Mouse (Mus musculus) lung, embryonic 16.5 days (tissue): ENCODE results near the gene Ttyh3. TPM values are rescaled to one million over a fixed set of nuclear protein-coding genes. Genes with fewer than 3 reads are reported as not detected.

Experiments used
- ATAC-seq: fragments of 200-750 bp; cut with Nextera tagmentation; 2 replicates; pipeline ENCODE4 v1.8.0; 2017; ENCODE audit warnings: low read depth, mild to moderate bottlenecking, moderate library complexity
- H3K27ac ChIP-seq: fragments of 300-500 bp; sonication (generic); 2 replicates; pipeline ENCODE4 v1.5.1; 2014; ENCODE audit warnings: mild to moderate bottlenecking, control low read depth, low read length
- H3K27me3 ChIP-seq: fragments of 300-500 bp; sonication (generic); 2 replicates; pipeline ENCODE4 v1.6.1; 2014; ENCODE audit warnings: low read depth, low read length, mixed read lengths; ENCODE audit not compliant: control insufficient read depth, insufficient read depth
- H3K36me3 ChIP-seq: fragments of 300-500 bp; sonication (generic); 2 replicates; pipeline ENCODE4 v1.6.1; 2014; ENCODE audit warnings: low read length; ENCODE audit not compliant: control insufficient read depth, insufficient read depth
- H3K4me1 ChIP-seq: fragments of 300-500 bp; sonication (generic); replicated peaks from 2 replicates; pipeline ENCODE4 v1.6.1; 2014; ENCODE audit warnings: low read length, mixed read lengths; ENCODE audit not compliant: control insufficient read depth, insufficient read depth
- H3K4me2 ChIP-seq: fragments of 300-500 bp; sonication (generic); 2 replicates; pipeline ENCODE4 v1.6.1; 2014; ENCODE audit warnings: low read depth, low read length, control low read depth
- H3K4me3 ChIP-seq: fragments of 300-500 bp; sonication (generic); 2 replicates; pipeline ENCODE4 v1.5.1; 2014; ENCODE audit warnings: mild to moderate bottlenecking, low read length, control low read depth
- H3K9ac ChIP-seq: fragments of 300-500 bp; sonication (generic); 2 replicates; pipeline ENCODE4 v1.6.1; 2014; ENCODE audit warnings: low read length, control low read depth
- H3K9me3 ChIP-seq: fragments of 300-500 bp; sonication (generic); 2 replicates; pipeline ENCODE4 v1.6.1; 2016; ENCODE audit warnings: low read length; ENCODE audit not compliant: control insufficient read depth
- WGBS: fragments of 180-500 bp; shearing (Covaris S2); extraction: QIAGEN DNeasy Blood & Tissue Kit; methylation state at CpG from one replicate; pipeline ENCODE4 v1.1.7; 2014; 5-methylcytosine and 5-hydroxymethylcytosine counted together
- polyA plus RNA-seq: library from polyadenylated mRNA; unstranded; fragments of >200 nt; fragmentation: Nextera tagmentation; extraction: Ambion mirVana; gene quantifications from 2 replicates; pipeline ENCODE4 v1.2.1, GENCODE M21; 2015

The Ttyh3 gene
- polyA plus RNA-seq, 1 experiment from 2014 or later, result 29.4 TPM

GRCm38 (mm10) chr5:140646171-140646570 lies 2.7 kb downstream of the Ttyh3 start:
- H3K4me3 ChIP-seq, result no peak overlapping the region
- no peaks in the 10 kb centered on the region for H3K9me3 ChIP-seq
- WGBS, result 79% methylated on average over 6 of the region's 6 CpGs
- H3K36me3 ChIP-seq, result no peaks in the 10 kb centered on the region
- no peak for ATAC-seq
- H3K4me2 ChIP-seq, result peak overlapping the region; percentile 82; the same call in 1 of the 2 replicates
- H3K27me3 ChIP-seq, result no peaks in the 10 kb centered on the region
- H3K27ac ChIP-seq, result no peak overlapping the region
- peaks cover 53% of the 10 kb centered on the region for H3K4me1 ChIP-seq
- no peak overlapping the region for H3K9ac ChIP-seq

GRCm38 (mm10) chr5:140645454-140645853 lies 3.4 kb downstream of the Ttyh3 start:
- H3K27me3 ChIP-seq, result no peaks in the 10 kb centered on the region
- H3K36me3 ChIP-seq, result no peaks in the 10 kb centered on the region
- ATAC-seq, result no peak
- H3K9ac ChIP-seq, result no peak overlapping the region
- WGBS, result 84% methylated on average over 4 of the region's 4 CpGs
- no peaks in the 10 kb centered on the region for H3K9me3 ChIP-seq
- no peak overlapping the region for H3K4me3 ChIP-seq
- H3K4me1 ChIP-seq, result peaks cover 58% of the 10 kb centered on the region
- H3K27ac ChIP-seq, result peak overlapping the region; percentile 45; the same call in 1 of the 2 replicates
- H3K4me2 ChIP-seq, result no peak overlapping the region

GRCm38 (mm10) chr5:140644702-140645201 lies 4.1 kb downstream of the Ttyh3 start:
- H3K4me2 ChIP-seq, result no peak overlapping the region
- H3K27ac ChIP-seq, result peak overlapping the region; percentile 45
- ATAC-seq, result peak; percentile 4; the same call in 1 of the 2 replicates
- no peaks in the 10 kb centered on the region for H3K36me3 ChIP-seq
- H3K4me1 ChIP-seq, result peaks cover 58% of the 10 kb centered on the region
- no peaks in the 10 kb centered on the region for H3K9me3 ChIP-seq
- 63% methylated on average over 15 of the region's 15 CpGs for WGBS
- no peak overlapping the region for H3K4me3 ChIP-seq
- no peaks in the 10 kb centered on the region for H3K27me3 ChIP-seq
- no peak overlapping the region for H3K9ac ChIP-seq

- Histone ChIP-seq H3K36me3 (no peaks in the 10 kb centered on the region), H3K27ac (peak overlapping the region; percentile 37), H3K27me3 (no peaks in the 10 kb centered on the region), H3K4me3 (no peak overlapping the region), H3K4me1 (peaks cover 54% of the 10 kb centered on the region), H3K9ac (no peak overlapping the region), H3K9me3 (no peaks in the 10 kb centered on the region), H3K4me2 (no peak overlapping the region)
- no peak for ATAC-seq
- 82% methylated on average over 6 of the region's 6 CpGs for WGBS
Measured at GRCm38 (mm10) chr5:140644263-140644662, 4.6 kb downstream of the Ttyh3 start.

GRCm38 (mm10) chr5:140642076-140642475 lies 6.8 kb downstream of the Ttyh3 start:
- H3K4me1 ChIP-seq, result peaks cover 45% of the 10 kb centered on the region
- H3K9me3 ChIP-seq, result no peaks in the 10 kb centered on the region
- peak overlapping the region; percentile 76 for H3K27ac ChIP-seq
- ATAC-seq, result no peak
- H3K4me3 ChIP-seq, result no peak overlapping the region
- no peak overlapping the region for H3K4me2 ChIP-seq
- no peaks in the 10 kb centered on the region; the same call in 1 of the 2 replicates for H3K36me3 ChIP-seq
- peak overlapping the region; percentile 41; the same call in 1 of the 2 replicates for H3K9ac ChIP-seq
- H3K27me3 ChIP-seq, result no peaks in the 10 kb centered on the region
- WGBS, result 52% methylated on average over 3 of the region's 3 CpGs

GRCm38 (mm10) chr5:140641254-140641928 lies 7.4 kb downstream of the Ttyh3 start:
- Histone ChIP-seq H3K4me3 (no peak overlapping the region), H3K4me2 (0 out of 2 replicates have a peak overlapping the region, but pooled peaks have one; percentile 15), H3K36me3 (peaks cover under 1% of the 10 kb centered on the region; the same call in 1 of the 2 replicates), H3K9me3 (no peaks in the 10 kb centered on the region), H3K4me1 (peaks cover 41% of the 10 kb centered on the region), H3K27ac (peak overlapping the region; percentile 76), H3K27me3 (no peaks in the 10 kb centered on the region), H3K9ac (peak overlapping the region; percentile 41; the same call in 1 of the 2 replicates)
- peak; percentile 65 for ATAC-seq
- WGBS, result 41% methylated on average over 10 of the region's 10 CpGs

GRCm38 (mm10) chr5:140640812-140641211 lies 8.0 kb downstream of the Ttyh3 start:
- H3K4me3 ChIP-seq, result no peak overlapping the region
- 79% methylated on average over 2 of the region's 2 CpGs for WGBS
- no peaks in the 10 kb centered on the region for H3K27me3 ChIP-seq
- H3K27ac ChIP-seq, result peak overlapping the region; percentile 76; the same call in 1 of the 2 replicates
- H3K4me2 ChIP-seq, result no peak overlapping the region
- no peak overlapping the region for H3K9ac ChIP-seq
- peaks cover 2% of the 10 kb centered on the region; the same call in 1 of the 2 replicates for H3K36me3 ChIP-seq
- 0 out of 2 replicates have a peak, but pooled peaks have one; percentile 29 for ATAC-seq
- peaks cover 36% of the 10 kb centered on the region for H3K4me1 ChIP-seq
- H3K9me3 ChIP-seq, result no peaks in the 10 kb centered on the region

- no peak for ATAC-seq
- WGBS, result 76% methylated on average over 14 of the region's 14 CpGs
- Histone ChIP-seq H3K27ac (no peak overlapping the region), H3K4me2 (no peak overlapping the region), H3K4me1 (peaks cover 26% of the 10 kb centered on the region), H3K9ac (no peak overlapping the region), H3K4me3 (no peak overlapping the region), H3K27me3 (no peaks in the 10 kb centered on the region), H3K36me3 (peaks cover 9% of the 10 kb centered on the region), H3K9me3 (no peaks in the 10 kb centered on the region)
Measured at GRCm38 (mm10) chr5:140639871-140640270, 9.0 kb downstream of the Ttyh3 start.

GRCm38 (mm10) chr5:140639312-140639711 lies 9.5 kb downstream of the Ttyh3 start:
- H3K27ac ChIP-seq, result no peak overlapping the region
- no peaks in the 10 kb centered on the region for H3K9me3 ChIP-seq
- peaks cover 23% of the 10 kb centered on the region for H3K4me1 ChIP-seq
- H3K4me2 ChIP-seq, result no peak overlapping the region
- H3K36me3 ChIP-seq, result peaks cover 13% of the 10 kb centered on the region
- no peak overlapping the region for H3K9ac ChIP-seq
- H3K27me3 ChIP-seq, result no peaks in the 10 kb centered on the region
- WGBS, result 84% methylated on average over 4 of the region's 4 CpGs
- no peak overlapping the region for H3K4me3 ChIP-seq
- no peak for ATAC-seq
